Mouse (Mus musculus): Measurements from ENCODE around the gene Ppp1r36.

- no peak for TF ChIP-seq CTCF (IDR thresholded peaks at IDR 0.05; ENCODE audit: insufficient read depth, low read length)
- TF ChIP-seq POLR2A (IDR thresholded peaks at IDR 0.05; ENCODE audit: borderline replicate concordance, extremely low read depth, low read depth, low read length), result no peak
Observed at GRCm38 (mm10) chr12:76372881-76373818, 44.2 kb upstream of the Ppp1r36 start.

All from lung, adult 2 months (tissue).